Mouse (Mus musculus): ENCODE data around the gene Rin1. TPM values are rescaled to one million over a fixed set of nuclear protein-coding genes. Genes with fewer than 3 reads are reported as not detected.

The Rin1 gene
- total and polyA plus RNA-seq, 3 experiments: 0.13 to 0.89 (median 0.47) TPM

DNA sequence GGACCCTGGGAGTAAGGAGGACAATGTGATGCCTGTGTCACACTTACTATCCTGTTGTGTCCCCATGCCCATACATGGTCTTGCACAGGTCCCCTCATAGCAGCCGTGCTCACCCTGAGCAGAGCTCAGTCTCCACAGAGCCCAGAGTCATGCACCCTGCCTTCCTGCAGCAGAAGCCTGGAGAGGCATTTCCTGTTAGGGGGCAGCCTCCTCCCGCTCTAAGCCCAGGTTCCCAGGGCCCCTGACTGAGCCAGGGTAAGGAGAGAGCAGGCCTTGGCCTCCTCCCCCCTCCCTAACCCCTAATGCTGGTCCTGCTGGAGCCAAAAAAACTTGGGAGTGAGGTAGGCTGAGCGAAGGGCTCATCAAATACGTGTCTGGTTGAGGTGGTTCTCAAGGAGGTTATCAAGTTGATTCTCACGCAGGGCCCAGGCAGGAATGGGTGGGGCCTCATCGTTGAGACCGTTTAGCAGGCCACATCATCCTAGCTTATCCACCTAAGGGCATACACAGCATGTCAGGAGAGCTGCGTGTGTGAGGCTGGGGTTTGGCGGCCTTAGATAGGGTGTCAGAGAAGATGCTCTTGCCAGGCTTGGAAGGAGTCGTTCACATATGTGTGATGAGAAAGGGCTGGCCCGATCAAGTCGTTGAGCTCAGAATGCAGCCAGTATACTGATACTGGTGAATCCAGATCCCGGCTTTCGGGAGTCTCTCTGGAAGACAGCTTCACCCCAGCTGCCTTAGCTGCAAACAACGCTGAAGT, 16.9 kb downstream of the Rin1 start:
- Histone ChIP-seq H3K27ac (ENCODE audit: insufficient read depth, low read depth) (no peak overlapping the region), H3K4me1 (ENCODE audit: control insufficient read depth in 1 of 2, insufficient read depth in 2 of 2) (peaks cover 0 to 7% of the 10 kb centered on the region in 2 experiments; a peak in 3 of 4 replicates), H3K27me3 (replicated peaks) (peaks cover 85% of the 10 kb centered on the region), H3K4me3 (replicated peaks in 1 of 3; ENCODE audit: low read depth in 2 of 3, low read length in 2 of 3, poor library complexity in 1 of 3) (no peak overlapping the region), H3K4me2 (ENCODE audit: insufficient read depth, low read depth, poor library complexity, severe bottlenecking) (no peak overlapping the region), H3K9ac (ENCODE audit: insufficient read depth, low read depth) (no peak overlapping the region), H3K9me3 (replicated peaks; ENCODE audit: low read length) (no peaks in the 10 kb centered on the region), H3K36me3 (replicated peaks in 1 of 2; ENCODE audit: control insufficient read depth in 1 of 2, insufficient read depth in 1 of 2, low read length in 1 of 2) (no peaks in the 10 kb centered on the region), H3K79me2 (replicated peaks; ENCODE audit: control insufficient read depth, extremely low read depth, insufficient read depth, poor library complexity, severe bottlenecking) (no peaks in the 10 kb centered on the region)
- DNase-seq (ENCODE audit: extremely low read depth): no peak
- dilution Hi-C loops (cut with MboI; ENCODE audit: extremely low pct_ligation_motif_present, extremely low pct_unique_long_range_greater_than_20kb, low sequenced_read_pairs): no loop called here
- TF ChIP-seq ZC3H11A (IDR thresholded peaks at IDR 0.05; ENCODE audit: low read depth, low read length) (no peak), KAT2A (IDR thresholded peaks at IDR 0.05; ENCODE audit: insufficient replicate concordance, low read length) (no peak), USF1 (IDR thresholded peaks at IDR 0.05; ENCODE audit: low read depth, low read length) (no peak), ZNF384 (IDR thresholded peaks at IDR 0.05; ENCODE audit: low read depth, low read length) (no peak), MAX (IDR thresholded peaks at IDR 0.05; ENCODE audit: low read length) (no peak), ETS1 (conservative IDR thresholded peaks at IDR 0.05; ENCODE audit: low read depth, low read length) (no peak), MXI1 (IDR thresholded peaks at IDR 0.05; ENCODE audit: low read depth, low read length) (no peak), NELFE (IDR thresholded peaks at IDR 0.05; ENCODE audit: low read depth, low read length) (no peak), MYC (IDR thresholded peaks at IDR 0.05; ENCODE audit: low read depth, low read length) (no peak), RAD21 (IDR thresholded peaks at IDR 0.05; ENCODE audit: low read depth, low read length) (no peak), CHD1 (IDR thresholded peaks at IDR 0.05; ENCODE audit: low read depth, low read length) (no peak), EP300 (IDR thresholded peaks at IDR 0.05; ENCODE audit: low read length) (no peak), MAZ (IDR thresholded peaks at IDR 0.05; ENCODE audit: low read depth, low read length) (no peak), HCFC1 (IDR thresholded peaks at IDR 0.05; ENCODE audit: low read depth, low read length) (no peak), USF2 (conservative IDR thresholded peaks at IDR 0.05; ENCODE audit: low read depth, low read length) (no peak), POLR2AphosphoS2 (IDR thresholded peaks at IDR 0.05; ENCODE audit: low read depth, low read length) (no peak), BHLHE40 (IDR thresholded peaks at IDR 0.05; ENCODE audit: low read depth, low read length) (no peak), E2F4 (IDR thresholded peaks at IDR 0.05; ENCODE audit: insufficient replicate concordance, low read depth, low read length) (no peak)
- in situ Hi-C loops (cut with MboI; ENCODE audit: low pct_ligation_motif_present, low pct_unique_long_range_greater_than_20kb, low sequenced_read_pairs): no loop called here

DNA sequence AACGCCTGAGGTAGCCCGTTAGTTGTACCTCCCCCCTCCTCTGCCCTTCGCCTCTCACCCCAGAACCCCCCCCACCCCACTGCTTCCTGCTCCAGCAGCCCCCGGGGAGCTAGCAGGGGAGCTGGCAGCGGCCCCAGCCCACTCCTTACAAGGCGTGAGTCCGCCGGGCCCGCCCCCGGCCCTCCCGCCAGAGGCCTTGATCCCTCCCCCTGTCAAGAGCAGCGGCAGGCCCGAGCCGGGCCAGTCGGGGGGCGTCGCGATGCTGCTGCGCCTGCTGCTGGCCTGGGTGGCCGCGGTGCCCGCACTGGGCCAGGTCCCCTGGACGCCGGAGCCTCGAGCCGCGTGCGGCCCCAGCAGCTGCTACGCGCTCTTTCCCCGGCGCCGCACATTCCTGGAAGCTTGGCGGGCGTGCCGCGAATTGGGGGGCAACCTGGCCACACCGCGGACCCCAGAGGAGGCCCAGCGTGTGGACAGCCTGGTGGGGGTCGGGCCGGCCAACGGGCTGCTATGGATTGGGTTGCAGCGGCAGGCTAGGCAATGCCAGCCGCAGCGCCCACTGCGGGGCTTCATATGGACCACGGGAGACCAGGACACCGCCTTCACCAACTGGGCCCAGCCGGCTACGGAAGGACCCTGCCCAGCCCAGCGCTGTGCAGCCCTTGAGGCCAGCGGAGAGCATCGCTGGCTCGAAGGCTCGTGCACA, 17.7 kb downstream of the Rin1 start, which contains the start of gene Cd248:
Gene Cd248 (plus strand): TSS at position 212 of the 703 bp plus-strand sequence.
- Histone ChIP-seq H3K4me2 (ENCODE audit: insufficient read depth, low read depth, poor library complexity, severe bottlenecking) (no peak within 1 kb of the TSS), H3K27ac (ENCODE audit: insufficient read depth, low read depth) (no peak within 1 kb of the TSS), H3K4me1 (ENCODE audit: control insufficient read depth in 1 of 2, insufficient read depth in 2 of 2) (peaks cover 3 to 15% of the 10 kb centered on the region in 2 experiments; a peak in 3 of 4 replicates), H3K79me2 (replicated peaks; ENCODE audit: control insufficient read depth, extremely low read depth, insufficient read depth, poor library complexity, severe bottlenecking) (no peaks in the 10 kb centered on the region), H3K36me3 (replicated peaks in 1 of 2; ENCODE audit: control insufficient read depth in 1 of 2, insufficient read depth in 1 of 2, low read length in 1 of 2) (no peaks in the 10 kb centered on the region), H3K27me3 (replicated peaks) (peaks cover 81% of the 10 kb centered on the region), H3K4me3 (replicated peaks in 1 of 3; ENCODE audit: low read depth in 2 of 3, low read length in 2 of 3, poor library complexity in 1 of 3) (no peak within 1 kb of the TSS), H3K9ac (ENCODE audit: insufficient read depth, low read depth) (no peak within 1 kb of the TSS), H3K9me3 (replicated peaks; ENCODE audit: low read length) (no peaks in the 10 kb centered on the region)
- DNase-seq (ENCODE audit: extremely low read depth): no peak
- TF ChIP-seq NELFE (IDR thresholded peaks at IDR 0.05; ENCODE audit: low read depth, low read length) (no peak), EP300 (IDR thresholded peaks at IDR 0.05; ENCODE audit: low read length) (no peak)
- in situ Hi-C loops (cut with MboI; ENCODE audit: low pct_ligation_motif_present, low pct_unique_long_range_greater_than_20kb, low sequenced_read_pairs): no loop called here
- dilution Hi-C loops (cut with MboI; ENCODE audit: extremely low pct_ligation_motif_present, extremely low pct_unique_long_range_greater_than_20kb, low sequenced_read_pairs): no loop called here

Measured in CH12.LX (cell line).